In genomic region chr2:12205875-12206274, GRCm38 (mm10) we compare ENCODE assay signal across 15 mouse cellular contexts.
"Had no signal": no experiment of that assay in that cellular context is flagged by ENCODE, and none has a peak within 500 bp of the region (broad histone marks: within the 10 kb centered on the region; RNA-seq: fewer than 3 reads in every experiment).

No protein-coding gene starts in this region.

- H3K9ac ChIP-seq: kidney, embryonic 15.5 days; limb, embryonic 15.5 days; liver, embryonic 12.5 days; lung, embryonic 14.5 days; midbrain, embryonic 12.5 days; neural tube, embryonic 13.5 days had no signal

- H3K27me3 ChIP-seq: kidney, embryonic 15.5 days; liver, embryonic 12.5 days; midbrain, embryonic 12.5 days; neural tube, embryonic 13.5 days had no signal

- H3K9me3 ChIP-seq: kidney, embryonic 15.5 days; limb, embryonic 15.5 days; liver, embryonic 12.5 days; midbrain, embryonic 12.5 days; neural tube, embryonic 13.5 days had no signal

- H3K27ac ChIP-seq: kidney, embryonic 15.5 days; limb, embryonic 15.5 days; liver, embryonic 12.5 days; midbrain, embryonic 12.5 days; neural tube, embryonic 13.5 days; stomach, postnatal 0 days had no signal

- H3K36me3 ChIP-seq: limb, embryonic 15.5 days; liver, embryonic 12.5 days; midbrain, embryonic 12.5 days; neural tube, embryonic 13.5 days had no signal

- H3K4me1 ChIP-seq: liver, embryonic 12.5 days; midbrain, embryonic 12.5 days; neural tube, embryonic 13.5 days had no signal

- H3K4me3 ChIP-seq: kidney, embryonic 15.5 days; limb, embryonic 15.5 days; liver, embryonic 12.5 days; midbrain, embryonic 12.5 days; neural tube, embryonic 13.5 days had no signal

- DNase-seq: kidney, adult 2 months; kidney, postnatal 14 days; lung, postnatal 10 days; lung, postnatal 4 days; retina, postnatal 1 day; right cerebral cortex, postnatal 4 days; spleen, adult 18-20 months had no signal

- ATAC-seq: intestine, embryonic 16.5 days; liver, embryonic 12.5 days had no signal

- H3K4me2 ChIP-seq: kidney, embryonic 15.5 days; limb, embryonic 15.5 days; liver, embryonic 12.5 days; lung, embryonic 14.5 days; midbrain, embryonic 12.5 days; neural tube, embryonic 13.5 days had no signal
